Mouse (Mus musculus): Measurements from ENCODE around the gene Aatk.

Gene Aatk

GRCm38 (mm10) chr11:120052274-120052673 lies 5.3 kb upstream of the Aatk start:
- no peak for DNase-seq (ENCODE audit: low spot score)

GRCm38 (mm10) chr11:120051124-120051811 lies 4.3 kb upstream of the Aatk start:
- DNase-seq (ENCODE audit: low spot score) = no peak

GRCm38 (mm10) chr11:120049067-120049466 lies 2.1 kb upstream of the Aatk start:
- DNase-seq (ENCODE audit: low spot score) = no peak

DNA sequence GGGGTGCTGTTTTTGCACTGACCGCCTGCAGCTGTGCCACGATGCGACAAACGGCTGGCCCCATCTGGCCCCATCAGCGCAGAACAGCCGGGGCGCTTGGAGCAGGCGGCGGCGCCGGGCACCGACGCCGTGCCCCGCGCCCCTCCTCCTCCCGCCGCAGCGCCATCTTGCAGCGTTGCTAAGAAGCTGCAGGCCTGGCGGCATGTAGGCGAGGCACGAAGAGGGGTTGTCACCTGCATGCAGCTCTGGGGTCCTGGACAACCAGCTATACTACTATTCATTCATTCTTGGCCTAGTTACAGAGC lies 1.2 kb upstream of the Aatk start:
- no peak for DNase-seq (ENCODE audit: low spot score)

GRCm38 (mm10) chr11:120047531-120048251 lies 724 bp upstream of the Aatk start:
- no peak for DNase-seq (ENCODE audit: low spot score)

DNA sequence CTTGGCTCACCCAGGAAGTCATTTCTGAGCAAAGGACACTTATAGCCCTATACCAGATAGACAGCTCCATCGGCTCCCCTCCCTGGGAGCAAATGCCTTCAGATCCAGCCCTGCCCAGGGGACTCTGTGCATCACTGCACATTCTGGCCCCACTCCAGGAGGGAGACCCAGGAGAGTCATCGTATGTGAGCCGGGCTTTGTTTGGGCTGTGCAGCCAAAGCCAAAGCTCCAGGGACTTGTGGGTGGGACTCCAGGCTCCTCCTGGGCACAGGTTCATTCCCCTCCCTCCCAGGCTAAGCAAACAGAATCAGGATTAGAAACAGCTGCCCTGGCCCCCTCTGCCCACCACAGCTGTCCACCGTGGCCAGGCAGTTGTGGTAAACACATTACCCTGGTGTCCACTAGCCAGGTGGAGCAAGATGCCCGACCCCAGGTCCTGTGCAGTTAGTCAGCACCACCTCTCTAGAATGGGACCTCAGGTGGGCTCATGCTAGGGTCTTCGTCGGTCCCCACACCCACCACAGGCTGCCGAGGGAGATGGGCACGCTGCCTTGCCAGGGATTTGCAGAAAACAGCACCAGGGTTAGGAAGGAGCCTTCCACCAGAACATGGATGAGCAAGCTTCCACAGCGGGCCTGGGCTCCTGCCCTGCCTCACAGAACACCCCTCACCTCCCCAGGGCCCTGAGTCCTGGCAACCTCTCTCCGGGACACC lies 971 bp downstream of the Aatk start:
- DNase-seq (ENCODE audit: low spot score) = no peak

GRCm38 (mm10) chr11:120045341-120045740 lies 1.6 kb downstream of the Aatk start:
- no peak for DNase-seq (ENCODE audit: low spot score)

DNA sequence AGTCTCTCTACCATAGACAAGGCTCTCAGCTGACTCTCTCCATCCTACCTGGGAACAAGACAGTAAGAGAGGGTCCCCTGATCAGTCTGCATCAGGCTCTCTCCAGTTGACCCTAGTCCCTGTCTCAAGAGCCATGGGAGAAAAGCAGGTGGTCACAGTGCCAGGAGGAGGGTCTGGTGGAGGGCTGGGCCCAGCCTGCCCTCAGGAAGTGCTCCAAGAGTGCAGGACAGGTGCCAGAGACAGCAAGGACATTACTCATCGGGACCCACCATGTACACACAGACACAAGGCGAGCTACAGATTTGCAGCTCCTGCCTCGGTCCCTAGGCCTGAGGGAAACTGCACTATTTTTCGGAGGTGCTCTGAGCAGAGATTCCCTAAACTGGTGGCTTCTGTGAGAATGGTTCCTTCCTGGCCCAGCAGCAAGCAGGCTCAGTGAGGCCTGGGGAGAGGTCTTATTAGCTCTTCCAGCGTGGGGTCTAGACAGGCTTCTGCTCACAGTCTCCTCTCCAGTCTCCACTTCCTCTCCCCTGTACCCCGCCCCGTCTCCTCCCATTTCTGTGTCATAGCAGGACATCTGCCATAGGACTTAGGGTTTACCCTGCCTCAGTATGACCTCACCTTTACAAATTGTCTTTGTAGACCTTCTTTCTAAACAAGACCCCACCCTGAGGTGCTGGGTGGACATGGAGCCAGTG lies 4.7 kb downstream of the Aatk start:
- no peak for DNase-seq (ENCODE audit: low spot score)

GRCm38 (mm10) chr11:120041191-120042123 lies 5.5 kb downstream of the Aatk start:
- no peak for DNase-seq (ENCODE audit: low spot score)

DNA sequence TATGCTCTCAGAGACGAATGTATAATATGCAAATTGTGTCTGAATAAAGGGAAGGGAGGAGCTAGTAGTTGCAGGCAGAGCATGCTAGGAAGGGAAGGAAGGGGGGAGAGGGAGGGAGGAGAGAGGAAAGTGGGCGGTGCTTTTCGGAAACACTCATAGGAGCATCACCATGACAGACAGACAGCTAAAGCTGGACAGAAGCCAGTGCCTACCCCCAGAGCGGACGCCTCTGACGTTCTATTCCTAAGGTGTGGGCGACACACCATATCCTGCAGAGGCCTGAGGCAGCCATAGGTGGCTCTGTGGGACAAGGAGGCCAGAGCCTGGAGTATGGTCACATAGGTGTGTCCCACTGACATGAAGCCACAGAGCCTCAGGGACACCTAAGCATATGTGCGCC lies 6.5 kb downstream of the Aatk start:
- no peak for DNase-seq (ENCODE audit: low spot score)

DNA sequence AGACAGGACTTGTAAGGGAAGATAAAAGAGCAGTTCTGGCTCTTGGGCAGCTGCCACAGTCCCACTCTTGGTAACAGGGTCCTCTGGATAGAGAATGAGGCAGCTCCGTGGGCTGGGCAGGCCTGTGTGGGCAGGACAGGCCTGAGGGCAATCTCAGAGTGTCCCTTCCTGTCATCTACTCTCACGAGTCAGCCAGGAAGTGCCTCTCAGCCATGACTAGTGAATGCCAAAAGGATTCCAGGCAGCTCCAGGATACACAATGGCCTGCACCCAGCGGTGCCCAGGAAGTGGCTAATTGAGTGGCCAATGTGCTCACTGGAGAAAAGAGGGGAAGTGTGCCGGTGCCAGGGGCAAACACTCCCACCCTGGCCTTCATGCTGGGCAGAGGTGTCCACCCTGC lies 7.4 kb downstream of the Aatk start:
- DNase-seq (ENCODE audit: low spot score) = no peak

DNA sequence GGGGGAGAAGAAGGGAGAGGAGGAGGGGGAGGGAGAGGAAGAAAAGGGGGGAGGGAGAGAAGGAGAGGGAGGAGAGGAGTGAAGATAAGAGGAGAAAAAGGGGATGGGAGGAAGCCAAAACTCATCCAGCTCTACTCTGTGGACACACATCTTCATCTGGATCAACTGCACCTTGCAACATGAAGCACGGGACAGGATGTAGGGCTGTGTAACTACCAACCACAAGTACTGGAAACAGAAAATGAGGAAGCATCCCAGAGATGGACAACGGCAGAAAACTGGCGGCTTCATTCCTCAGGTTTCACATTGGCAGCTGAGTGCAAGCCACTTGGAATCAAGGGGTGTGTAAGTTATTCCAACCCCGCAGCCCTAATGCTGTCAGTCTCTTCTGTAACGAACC lies 12.2 kb downstream of the Aatk start:
- no peak for DNase-seq (ENCODE audit: low spot score)

GRCm38 (mm10) chr11:120034306-120034705 lies 12.7 kb downstream of the Aatk start:
- DNase-seq (ENCODE audit: low spot score) = no peak

DNA sequence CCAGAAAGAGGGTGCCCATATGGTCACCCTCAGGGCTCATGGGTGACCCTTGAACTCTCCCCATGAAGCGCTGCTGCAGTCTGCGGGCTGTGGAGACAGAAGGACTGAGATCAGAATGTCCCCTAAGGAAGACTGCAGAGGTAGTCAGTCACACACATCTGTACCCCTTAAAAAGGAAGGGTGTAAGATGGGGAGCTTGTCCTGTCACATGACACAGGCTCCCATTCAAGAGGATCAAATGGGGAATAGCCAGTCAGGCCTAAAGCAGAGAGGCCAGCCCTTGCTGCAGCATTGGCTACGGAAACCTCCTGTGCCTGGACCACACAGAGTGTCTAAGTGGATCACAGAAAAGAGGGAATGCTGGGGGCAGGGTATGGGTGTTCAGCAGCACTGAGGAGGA lies 13.5 kb downstream of the Aatk start:
- no peak for DNase-seq (ENCODE audit: low spot score)

DNA sequence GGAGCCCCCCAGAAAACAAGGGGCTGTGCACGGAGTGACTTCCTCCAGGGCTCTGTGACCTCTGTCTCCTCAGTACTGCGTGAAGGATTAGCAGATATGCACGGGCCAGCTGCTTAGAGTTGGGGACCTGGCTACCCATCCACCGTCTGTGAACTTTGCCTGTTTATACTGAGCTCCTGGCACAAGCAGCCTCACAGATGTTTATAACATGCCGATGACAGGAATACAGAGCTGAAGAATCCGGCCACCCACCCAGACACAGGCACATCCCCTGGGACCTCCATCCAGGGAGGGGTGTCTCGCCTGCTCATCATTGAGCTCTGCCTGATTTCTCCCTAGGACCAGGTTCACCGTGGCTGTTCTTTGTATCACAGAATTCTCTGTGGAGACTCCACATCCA lies 14.9 kb downstream of the Aatk start:
- no peak for DNase-seq (ENCODE audit: low spot score)

GRCm38 (mm10) chr11:120030145-120030901 lies 16.6 kb downstream of the Aatk start:
- DNase-seq (ENCODE audit: low spot score) = no peak

GRCm38 (mm10) chr11:120029431-120030144 lies 17.4 kb downstream of the Aatk start:
- DNase-seq (ENCODE audit: low spot score) = no peak

DNA sequence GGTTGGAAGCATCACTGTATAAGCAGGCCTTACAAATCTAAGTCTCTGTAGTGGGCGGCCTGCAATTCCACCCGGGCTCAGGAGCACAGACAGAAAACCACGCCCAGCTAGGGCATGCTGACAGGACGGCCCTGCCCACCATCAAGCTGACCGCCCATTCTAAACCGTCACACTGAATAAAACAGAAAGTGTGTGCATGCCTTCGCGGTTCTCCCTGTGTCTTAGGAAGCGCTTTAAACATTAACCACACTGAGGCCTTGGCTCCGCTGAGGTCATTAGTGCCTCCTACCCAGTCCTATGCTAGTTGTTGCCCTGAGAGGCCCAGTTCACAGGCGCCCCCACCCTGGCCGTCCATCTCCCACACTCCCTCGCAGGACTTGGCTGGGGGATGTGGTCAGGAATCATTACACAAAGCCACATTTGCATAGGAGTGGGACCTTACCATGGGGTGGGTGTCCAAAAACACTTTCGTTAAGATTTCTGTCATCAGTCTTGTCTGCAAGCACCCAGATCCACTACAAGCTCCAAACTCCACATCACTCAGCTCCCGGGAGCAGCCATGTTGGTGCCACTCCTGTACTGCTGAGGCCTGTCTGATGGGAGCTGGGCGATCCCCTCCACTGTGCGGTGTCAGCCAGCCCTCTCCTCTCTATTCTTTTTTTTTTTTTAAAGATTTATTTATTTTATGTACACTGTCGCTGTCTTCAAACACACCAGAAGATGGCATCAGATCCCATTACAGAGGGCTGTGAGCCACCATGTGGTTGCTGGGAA lies 18.5 kb downstream of the Aatk start:
- DNase-seq (ENCODE audit: low spot score) = no peak

GRCm38 (mm10) chr11:120026941-120027340 lies 20.0 kb downstream of the Aatk start:
- DNase-seq (ENCODE audit: low spot score) = no peak
